Mouse (Mus musculus) kidney, postnatal 25 days (tissue): Measurements from ENCODE around the gene Oaf.
A peak's percentile ranks its signal among the peaks of the same experiment; 100 is the strongest.

Experiments used
- DNase-seq, 2 experiments: peaks; one replicate each; pipeline ENCODE4 v3.0.0; 2021; ENCODE audit warnings: mixed read lengths in 2 of 2

Oaf gene

GRCm38 (mm10) chr9:43239712-43240593 is at the start of gene Oaf:
Gene Oaf (minus strand): TSS chr9:43239911.
- peak; percentile 88 to 97 for DNase-seq

GRCm38 (mm10) chr9:43286870-43287269 is 47.2 kb upstream of the Oaf start:
- peak; percentile 67 to 69 for DNase-seq

GRCm38 (mm10) chr9:43285281-43285680 is 45.6 kb upstream of the Oaf start:
- DNase-seq = no peak

GRCm38 (mm10) chr9:43284284-43284683 is 44.6 kb upstream of the Oaf start:
- peak; percentile 85 to 87 for DNase-seq

- no peak for DNase-seq
Observed at GRCm38 (mm10) chr9:43273735-43274134, 34.0 kb upstream of the Oaf start.

GRCm38 (mm10) chr9:43271761-43272518 is 32.2 kb upstream of the Oaf start:
- peak; percentile 30 to 73 for DNase-seq

GRCm38 (mm10) chr9:43270723-43271252 is 31.1 kb upstream of the Oaf start:
- DNase-seq = peak; percentile 35 to 62

GRCm38 (mm10) chr9:43269166-43269565 is 29.5 kb upstream of the Oaf start:
- no peak for DNase-seq

- DNase-seq = peak; percentile 67 to 72
Observed at GRCm38 (mm10) chr9:43267357-43267756, 27.6 kb upstream of the Oaf start.

- DNase-seq = no peak
Observed at GRCm38 (mm10) chr9:43265194-43265593, 25.5 kb upstream of the Oaf start.

- peak; percentile 84 to 95 for DNase-seq
Observed at GRCm38 (mm10) chr9:43263946-43264451, 24.3 kb upstream of the Oaf start.

- peak; percentile 73 to 75 for DNase-seq
Observed at GRCm38 (mm10) chr9:43262811-43263550, 23.3 kb upstream of the Oaf start.

GRCm38 (mm10) chr9:43262390-43262789 is 22.7 kb upstream of the Oaf start:
- peak in 1 of 2 experiments; percentile 50 for DNase-seq

- DNase-seq = peak; percentile 39 to 69
Observed at GRCm38 (mm10) chr9:43261941-43262340, 22.2 kb upstream of the Oaf start.

- no peak for DNase-seq
Observed at GRCm38 (mm10) chr9:43261124-43261907, 21.6 kb upstream of the Oaf start.

- no peak for DNase-seq
Observed at GRCm38 (mm10) chr9:43260661-43261060, 20.9 kb upstream of the Oaf start.

GRCm38 (mm10) chr9:43253271-43253681 is 13.6 kb upstream of the Oaf start:
- peak; percentile 64 to 80 for DNase-seq

GRCm38 (mm10) chr9:43252790-43253189 is 13.1 kb upstream of the Oaf start:
- no peak for DNase-seq

GRCm38 (mm10) chr9:43251786-43252185 is 12.1 kb upstream of the Oaf start:
- DNase-seq = no peak

- no peak for DNase-seq
Observed at GRCm38 (mm10) chr9:43246738-43247180, 7.0 kb upstream of the Oaf start.

- no peak for DNase-seq
Observed at GRCm38 (mm10) chr9:43245801-43246570, 6.3 kb upstream of the Oaf start.
